Mouse (Mus musculus) limb, embryonic 12.5 days (tissue): ENCODE measurements around the gene Zfp827. TPM values are rescaled to one million over a fixed set of nuclear protein-coding genes. Genes with fewer than 3 reads are reported as not detected.

Experiments
- ATAC-seq: fragments of 200-750 bp; cut with Nextera tagmentation; 2 replicates; pipeline ENCODE4 v1.8.0; 2017; ENCODE audit warnings: low read depth, moderate TSS enrichment; ENCODE audit not compliant: insufficient number of reproducible peaks, insufficient read depth, low FRiP score, low TSS enrichment
- H3K27ac ChIP-seq: fragments of 300-500 bp; sonication (generic); 2 replicates; pipeline ENCODE4 v1.5.1; 2016; ENCODE audit warnings: mild to moderate bottlenecking, moderate library complexity
- H3K27me3 ChIP-seq: fragments of 300-500 bp; sonication (generic); 2 replicates; pipeline ENCODE4 v1.6.1; 2016; ENCODE audit warnings: mild to moderate bottlenecking, moderate library complexity
- H3K36me3 ChIP-seq: fragments of 300-500 bp; sonication (generic); 2 replicates; pipeline ENCODE4 v1.6.1; 2016; ENCODE audit warnings: mild to moderate bottlenecking, moderate library complexity
- H3K4me1 ChIP-seq: fragments of 300-500 bp; sonication (generic); replicated peaks from 2 replicates; pipeline ENCODE4 v1.6.1; 2016
- H3K4me2 ChIP-seq: fragments of 300-500 bp; sonication (generic); 2 replicates; pipeline ENCODE4 v1.6.1; 2016; ENCODE audit warnings: mild to moderate bottlenecking, moderate library complexity
- H3K4me3 ChIP-seq: fragments of 300-500 bp; sonication (generic); replicated peaks from 2 replicates; pipeline ENCODE4 v1.5.1; 2016; ENCODE audit warnings: mild to moderate bottlenecking
- H3K9ac ChIP-seq: fragments of 300-500 bp; sonication (generic); replicated peaks from 2 replicates; pipeline ENCODE4 v1.6.1; 2016; ENCODE audit warnings: mild to moderate bottlenecking, moderate library complexity
- H3K9me3 ChIP-seq: fragments of 300-500 bp; sonication (generic); 2 replicates; pipeline ENCODE4 v1.6.1; 2016; ENCODE audit warnings: mild to moderate bottlenecking, moderate library complexity
- WGBS: fragments of 180-500 bp; shearing (Covaris S2); methylation state at CpG from one replicate; pipeline ENCODE4 v1.1.7; 2016; 5-methylcytosine and 5-hydroxymethylcytosine counted together
- polyA plus RNA-seq: library from polyadenylated mRNA; unstranded; fragments of >200 nt; fragmentation: Nextera tagmentation; extraction: Ambion mirVana; gene quantifications from 2 replicates; pipeline ENCODE4 v1.2.1, GENCODE M21; 2016

The Zfp827 gene
- polyA plus RNA-seq, 1 experiment from 2014 or later, result 13.3 TPM

GRCm38 (mm10) chr8:79225586-79225985, 197.3 kb downstream of the Zfp827 start:
- H3K27ac ChIP-seq, result no peak overlapping the region
- H3K9ac ChIP-seq, result no peak overlapping the region
- H3K4me2 ChIP-seq, result no peak overlapping the region
- no peak overlapping the region for H3K4me3 ChIP-seq
- WGBS, result 83% methylated on average over 7 of the region's 7 CpGs
- no peaks in the 10 kb centered on the region for H3K27me3 ChIP-seq
- H3K4me1 ChIP-seq, result peaks cover 25% of the 10 kb centered on the region
- no peak for ATAC-seq
- no peaks in the 10 kb centered on the region for H3K36me3 ChIP-seq
- peaks cover 15% of the 10 kb centered on the region; the same call in 1 of the 2 replicates for H3K9me3 ChIP-seq

GRCm38 (mm10) chr8:79226046-79226445, 197.8 kb downstream of the Zfp827 start:
- H3K9me3 ChIP-seq, result peaks cover 15% of the 10 kb centered on the region; the same call in 1 of the 2 replicates
- no peak overlapping the region for H3K9ac ChIP-seq
- 87% methylated on average over 3 of the region's 3 CpGs for WGBS
- no peak overlapping the region for H3K4me2 ChIP-seq
- peaks cover 25% of the 10 kb centered on the region for H3K4me1 ChIP-seq
- ATAC-seq, result no peak
- no peaks in the 10 kb centered on the region for H3K27me3 ChIP-seq
- H3K4me3 ChIP-seq, result no peak overlapping the region
- no peak overlapping the region for H3K27ac ChIP-seq
- H3K36me3 ChIP-seq, result no peaks in the 10 kb centered on the region

- WGBS, result 82% methylated on average over 4 of the region's 4 CpGs
- Histone ChIP-seq H3K4me3 (no peak overlapping the region), H3K9me3 (peaks cover 15% of the 10 kb centered on the region; the same call in 1 of the 2 replicates), H3K36me3 (no peaks in the 10 kb centered on the region), H3K4me1 (peaks cover 18% of the 10 kb centered on the region), H3K27me3 (no peaks in the 10 kb centered on the region), H3K4me2 (no peak overlapping the region), H3K9ac (no peak overlapping the region), H3K27ac (no peak overlapping the region)
- ATAC-seq, result no peak
These were observed 199.0 kb downstream of the Zfp827 start for GRCm38 (mm10) chr8:79227194-79227593.

- H3K9ac ChIP-seq, result no peak overlapping the region
- ATAC-seq, result no peak
- H3K27me3 ChIP-seq, result no peaks in the 10 kb centered on the region
- H3K36me3 ChIP-seq, result no peaks in the 10 kb centered on the region
- no peak overlapping the region for H3K4me3 ChIP-seq
- WGBS, result 95% methylated on average over 3 of the region's 3 CpGs
- H3K27ac ChIP-seq, result no peak overlapping the region
- peaks cover 11% of the 10 kb centered on the region for H3K4me1 ChIP-seq
- H3K4me2 ChIP-seq, result no peak overlapping the region
- H3K9me3 ChIP-seq, result peaks cover 15% of the 10 kb centered on the region; the same call in 1 of the 2 replicates
These were observed 199.7 kb downstream of the Zfp827 start for GRCm38 (mm10) chr8:79227916-79228315.

- Histone ChIP-seq H3K27me3 (no peaks in the 10 kb centered on the region), H3K9me3 (peaks cover 12% of the 10 kb centered on the region; the same call in 1 of the 2 replicates), H3K4me3 (no peak overlapping the region), H3K27ac (no peak overlapping the region), H3K4me2 (no peak overlapping the region), H3K9ac (no peak overlapping the region), H3K36me3 (no peaks in the 10 kb centered on the region), H3K4me1 (peaks cover 10% of the 10 kb centered on the region)
- no peak for ATAC-seq
- 60% methylated on average over 8 of the region's 8 CpGs for WGBS
These were observed 201.1 kb downstream of the Zfp827 start for GRCm38 (mm10) chr8:79229266-79229888.

- Histone ChIP-seq H3K27me3 (no peaks in the 10 kb centered on the region), H3K9ac (no peak overlapping the region), H3K4me1 (no peaks in the 10 kb centered on the region), H3K36me3 (no peaks in the 10 kb centered on the region), H3K4me3 (no peak overlapping the region), H3K27ac (no peak overlapping the region), H3K9me3 (no peaks in the 10 kb centered on the region), H3K4me2 (no peak overlapping the region)
- 88% methylated on average over 3 of the region's 3 CpGs for WGBS
- ATAC-seq, result no peak
These were observed 211.1 kb downstream of the Zfp827 start for GRCm38 (mm10) chr8:79239320-79239719.

GRCm38 (mm10) chr8:79239996-79240395, 211.8 kb downstream of the Zfp827 start:
- Histone ChIP-seq H3K4me2 (no peak overlapping the region), H3K4me3 (no peak overlapping the region), H3K9ac (no peak overlapping the region), H3K36me3 (no peaks in the 10 kb centered on the region), H3K27me3 (no peaks in the 10 kb centered on the region), H3K9me3 (no peaks in the 10 kb centered on the region), H3K4me1 (no peaks in the 10 kb centered on the region), H3K27ac (no peak overlapping the region)
- no peak for ATAC-seq
- 83% methylated on average over 7 of the region's 7 CpGs for WGBS

Other genes starting within 250 kb of the Zfp827 start
- gene Lsm6, start 207.3 kb upstream of the Zfp827 start, polyA plus RNA-seq, result 262 and 265 TPM in 2 replicates
- gene 1700011L22Rik, start 220.1 kb downstream of the Zfp827 start, polyA plus RNA-seq, result not detected in 2 replicates